In genomic region chr6:70823277-70823676, GRCm38 (mm10) we compare ENCODE assay signal across 7 mouse cellular contexts. TPM values are rescaled to one million over a fixed set of nuclear protein-coding genes. Genes with fewer than 3 reads are reported as not detected.
DNase-seq lines count a peak whose midpoint lies in the region; ATAC-seq and TF ChIP-seq lines count a peak whose summit lies in the region.
"Not testable (repeated sequence)": the region's sequence is repeated elsewhere in the genome, so short reads cannot be mapped to it uniquely, and the experiment has no call there.

No protein-coding gene starts in this region.

- H3K9ac ChIP-seq in CH12.LX (ENCODE audit: insufficient read depth, low read depth); heart, adult 2 months (ENCODE audit: low read depth, low read length); heart, embryonic 12.5 days; heart, postnatal 0 days (replicated peaks; ENCODE audit: low read depth, low read length): not testable (repeated sequence)

- TF ChIP-seq POLR2A in CH12.LX (IDR thresholded peaks at IDR 0.05; ENCODE audit: low read depth, low read length); heart, adult 2 months (IDR thresholded peaks at IDR 0.05; ENCODE audit: insufficient read depth, low read depth, low read length): not testable (repeated sequence)

- TF ChIP-seq CTCF in CH12.LX (conservative IDR thresholded peaks at IDR 0.05 in 1 of 2, IDR thresholded peaks at IDR 0.05 in 1 of 2; ENCODE audit: low read depth in 2 of 2, low read length in 2 of 2); heart, adult 2 months (IDR thresholded peaks at IDR 0.05); heart, postnatal 0 days (IDR thresholded peaks at IDR 0.05; ENCODE audit: low read depth): not testable (repeated sequence)
- 0 out of 2 replicates have a peak, but pooled peaks have one; percentile 10 for TF ChIP-seq CTCF in layer of hippocampus, adult 2 months (conservative IDR thresholded peaks at IDR 0.05)

- in situ Hi-C loops in CH12.LX (cut with MboI; ENCODE audit: low pct_ligation_motif_present, low pct_unique_long_range_greater_than_20kb, low sequenced_read_pairs), result loop anchor here (25.0 kb wide), 1 partner anchor 314 kb away; the partner anchor contains the start of gene Thnsl2

- peaks cover 13 to 41% of the 10 kb centered on the region in 2 experiments; a peak in 3 of 4 replicates for H3K4me1 ChIP-seq in CH12.LX (ENCODE audit: control insufficient read depth in 1 of 2, insufficient read depth in 2 of 2)
- H3K4me1 ChIP-seq in heart, adult 2 months (ENCODE audit: control insufficient read depth, insufficient read depth, low read length), result not testable (repeated sequence)
- peaks cover 23% of the 10 kb centered on the region for H3K4me1 ChIP-seq in heart, embryonic 12.5 days (replicated peaks)
- H3K4me1 ChIP-seq in heart, postnatal 0 days (ENCODE audit: control insufficient read depth, insufficient read depth), result peaks cover 13% of the 10 kb centered on the region

- not testable (repeated sequence) for H3K4me2 ChIP-seq in CH12.LX (ENCODE audit: insufficient read depth, low read depth, poor library complexity, severe bottlenecking); heart, embryonic 12.5 days; heart, postnatal 0 days (ENCODE audit: low read depth, low read length)

- DNase-seq in CH12.LX (ENCODE audit: extremely low read depth); heart, adult 2 months; heart, postnatal 0 days (ENCODE audit: low spot score); layer of hippocampus, adult 2 months (ENCODE audit: low spot score in 2 of 2): not testable (repeated sequence)
- peak; percentile 32 for DNase-seq in naive thymus-derived CD4-positive, alpha-beta T cell, adult 2 months (ENCODE audit: low read depth)
- peak; percentile 12 for DNase-seq in thymus, postnatal 14 days

- TF ChIP-seq EP300 in CH12.LX (IDR thresholded peaks at IDR 0.05; ENCODE audit: low read length); heart, adult 2 months (IDR thresholded peaks at IDR 0.05; ENCODE audit: insufficient read depth, low read depth, low read length); heart, postnatal 0 days (IDR thresholded peaks at IDR 0.05; ENCODE audit: low read depth): not testable (repeated sequence)

- H3K27me3 ChIP-seq in CH12.LX (replicated peaks); heart, adult 2 months (ENCODE audit: control insufficient read depth, insufficient read depth, low read length); heart, embryonic 12.5 days (replicated peaks); heart, postnatal 0 days (ENCODE audit: control insufficient read depth, insufficient read depth, low read length): not testable (repeated sequence)

- dilution Hi-C loops in CH12.LX (cut with MboI; ENCODE audit: extremely low pct_ligation_motif_present, extremely low pct_unique_long_range_greater_than_20kb, low sequenced_read_pairs), result not testable (repeated sequence)

- TF ChIP-seq RAD21 in CH12.LX (IDR thresholded peaks at IDR 0.05; ENCODE audit: low read depth, low read length), result not testable (repeated sequence)

- WGBS in heart, adult 2 months, result 92% methylated on average over 4 of the region's 4 CpGs
- WGBS in heart, embryonic 12.5 days, result 80% methylated on average over 4 of the region's 4 CpGs
- whole genome bisulfite sequencing in heart, postnatal 0 days, result 73% methylated on average over 4 of the region's 4 CpGs

- not testable (repeated sequence) for H3K36me3 ChIP-seq in CH12.LX (replicated peaks in 1 of 2; ENCODE audit: control insufficient read depth in 1 of 2, insufficient read depth in 1 of 2, low read length in 1 of 2); heart, adult 2 months (ENCODE audit: control insufficient read depth, insufficient read depth, low read length); heart, embryonic 12.5 days; heart, postnatal 0 days (replicated peaks; ENCODE audit: control insufficient read depth, insufficient read depth, low read length)

- ATAC-seq in heart, embryonic 12.5 days (ENCODE audit: insufficient number of reproducible peaks, low FRiP score); heart, postnatal 0 days (ENCODE audit: insufficient read depth, low read depth): not testable (repeated sequence)

- intact Hi-C loops in heart, adult 2 months (cut with DNase I), result not testable (repeated sequence)

- peaks cover 10% of the 10 kb centered on the region for H3K9me3 ChIP-seq in CH12.LX (replicated peaks; ENCODE audit: low read length)
- H3K9me3 ChIP-seq in heart, embryonic 12.5 days (replicated peaks); heart, postnatal 0 days (replicated peaks; ENCODE audit: control insufficient read depth, low read length): not testable (repeated sequence)

- H3K4me3 ChIP-seq in CH12.LX (replicated peaks in 1 of 3; ENCODE audit: low read depth in 2 of 3, low read length in 2 of 3, poor library complexity in 1 of 3); heart, adult 2 months; heart, embryonic 12.5 days; heart, postnatal 0 days (ENCODE audit: low read depth, low read length); layer of hippocampus, adult 2 months: not testable (repeated sequence)

- H3K79me2 ChIP-seq in CH12.LX (replicated peaks; ENCODE audit: control insufficient read depth, extremely low read depth, insufficient read depth, poor library complexity, severe bottlenecking); heart, adult 2 months (replicated peaks; ENCODE audit: control insufficient read depth, insufficient read depth, low read length): not testable (repeated sequence)

- H3K27ac ChIP-seq in CH12.LX (ENCODE audit: insufficient read depth, low read depth); layer of hippocampus, adult 2 months: not testable (repeated sequence)
- peak overlapping the region; percentile 51 for H3K27ac ChIP-seq in heart, adult 2 months
- H3K27ac ChIP-seq in heart, embryonic 12.5 days (ENCODE audit: poor library complexity, severe bottlenecking), result peak overlapping the region; percentile 37; the same call in 1 of the 2 replicates
- H3K27ac ChIP-seq in heart, postnatal 0 days (ENCODE audit: low read depth), result peak overlapping the region; percentile 67; the same call in 1 of the 2 replicates

TF ChIP-seq in CH12.LX, 34 proteins besides CTCF, POLR2A, EP300 and RAD21:
- peak; percentile 89 for TF ChIP-seq TBP (conservative IDR thresholded peaks at IDR 0.05; ENCODE audit: low read depth, low read length)

RNA-seq across cellular contexts. Expression of gene Eif2ak3, which starts 21.0 kb away (rescaled TPM):
- total RNA-seq in CH12.LX (2012; rRNA removed), result 38.9 and 39.5 TPM in 2 replicates
- total RNA-seq in CH12.LX (2014; rRNA removed), result 23.1 and 24.9 TPM in 2 replicates
- polyA plus RNA-seq in CH12.LX (2012; ENCODE audit: insufficient read length, low read depth), result 21.2 and 26.2 TPM in 2 replicates
- total RNA-seq in heart, adult 2 months (2021), result 1 to 10 TPM; 8.4 to 8.5 TPM
- 4.0 and 6.9 TPM in 2 replicates for polyA plus RNA-seq in heart, adult 2 months (2012; rRNA removed)
- 9.5 and 10.8 TPM in 2 replicates for polyA plus RNA-seq in heart, embryonic 12.5 days (2016; fragmentation: Nextera tagmentation; extraction: Ambion mirVana)
- 16.6 and 20.4 TPM in 2 replicates for total RNA-seq in heart, postnatal 0 days (2014; rRNA removed; ENCODE audit: low replicate concordance)
- 3.6 and 3.7 TPM in 2 replicates for polyA plus RNA-seq in heart, postnatal 0 days (2015; fragmentation: Nextera tagmentation; extraction: Ambion mirVana)
- 10 to 100 TPM; 19.5 to 21.8 TPM for total RNA-seq in layer of hippocampus, adult 2 months (2021)

RNA-seq across cellular contexts. Expression of gene Rpia, which starts 31.2 kb away (rescaled TPM):
- total RNA-seq in CH12.LX (2012; rRNA removed) (55.7 and 76.1 TPM in 2 replicates), CH12.LX (2014; rRNA removed) (61.8 and 65.1 TPM in 2 replicates)
- 57.8 and 68.9 TPM in 2 replicates for polyA plus RNA-seq in CH12.LX (2012; ENCODE audit: insufficient read length, low read depth)
- total RNA-seq in heart, adult 2 months (2021), result 10 to 100 TPM; 12.9 to 15.2 TPM
- 6.6 and 12.4 TPM in 2 replicates for polyA plus RNA-seq in heart, adult 2 months (2012; rRNA removed)
- polyA plus RNA-seq in heart, embryonic 12.5 days (2016; fragmentation: Nextera tagmentation; extraction: Ambion mirVana), result 0.86 and 1.1 TPM in 2 replicates
- total RNA-seq in heart, postnatal 0 days (2014; rRNA removed; ENCODE audit: low replicate concordance), result 3.2 and 4.9 TPM in 2 replicates
- polyA plus RNA-seq in heart, postnatal 0 days (2015; fragmentation: Nextera tagmentation; extraction: Ambion mirVana), result 0.87 and 0.92 TPM in 2 replicates
- 10 to 100 TPM; 11.2 to 12.5 TPM for total RNA-seq in layer of hippocampus, adult 2 months (2021)
